Mouse (Mus musculus) olfactory bulb, adult 2 months (tissue): ENCODE results near the gene Ppm1k.
"Not testable (repeated sequence)": the region's sequence is repeated elsewhere in the genome, so short reads cannot be mapped to it uniquely, and the experiment has no call there.

ENCODE experiments used
- CTCF ChIP-seq: fragments of 200-500 bp; IDR thresholded peaks from 2 replicates; pipeline ENCODE4 v1.5.1; 2012; ENCODE audit warnings: low read depth, mild to moderate bottlenecking, low read length, moderate library complexity; ENCODE audit not compliant: insufficient read depth
- POLR2A ChIP-seq: fragments of 200-500 bp; IDR thresholded peaks from 2 replicates; pipeline ENCODE4 v1.6.1; 2012; ENCODE audit warnings: mild to moderate bottlenecking, low read depth, low read length, moderate library complexity; ENCODE audit not compliant: insufficient read depth

DNA sequence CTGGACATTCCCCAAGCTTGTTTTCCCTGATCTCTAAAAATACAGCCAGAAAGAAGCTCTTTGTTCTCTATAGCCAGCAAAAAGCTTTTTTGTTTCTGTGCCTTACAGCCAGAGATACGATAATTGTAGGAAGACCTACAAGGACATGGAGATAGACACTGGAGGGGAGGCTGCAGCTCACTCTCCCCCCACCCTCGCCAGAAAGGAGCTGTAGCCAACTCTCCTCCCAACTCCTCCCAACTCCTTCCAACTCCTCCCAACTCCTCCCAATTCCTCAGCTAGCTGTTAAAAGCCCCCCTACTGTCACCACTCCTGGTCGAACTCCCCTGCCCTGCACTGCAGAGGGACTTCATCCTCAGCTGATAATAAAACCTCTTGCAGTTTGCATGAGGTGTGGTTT, 67.1 kb downstream of the Ppm1k start:
- not testable (repeated sequence) for TF ChIP-seq CTCF, POLR2A
